Comparison of ENCODE assay signal across 19 mouse cellular contexts in the genomic region with DNA sequence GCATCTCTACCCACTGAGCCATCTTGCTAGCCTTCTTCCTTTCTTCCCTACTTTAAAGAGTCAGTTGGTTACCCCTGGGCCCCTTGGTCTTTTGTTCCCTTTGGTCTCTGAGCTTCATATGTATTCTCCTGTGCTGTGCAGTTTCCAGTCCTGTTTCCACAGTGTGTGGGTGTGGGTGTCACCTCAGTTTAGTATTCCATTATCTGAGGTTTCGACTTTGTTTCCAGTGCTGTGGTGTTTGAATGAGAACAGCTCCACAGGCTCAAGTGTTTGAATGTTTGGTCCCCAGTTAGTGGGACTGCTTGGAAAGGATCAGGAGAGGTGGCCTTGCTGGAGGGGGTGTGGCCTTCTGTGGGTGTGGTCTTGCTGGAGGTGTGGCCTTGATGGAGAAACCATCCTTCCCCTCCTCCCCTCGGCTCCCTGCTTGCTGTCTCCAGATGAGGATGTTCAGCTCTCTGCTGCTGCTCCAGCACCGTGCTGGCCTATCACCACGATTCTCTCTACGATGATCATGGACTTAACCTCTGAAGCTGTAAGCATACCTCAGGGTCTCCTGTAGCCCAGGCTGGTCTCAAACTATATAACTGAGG. TPM values are rescaled to one million over a fixed set of nuclear protein-coding genes. Genes with fewer than 3 reads are reported as not detected.
DNase-seq lines count a peak whose midpoint lies in the region; ATAC-seq lines count a peak whose summit lies in the region.
"Had no signal": no experiment of that assay in that cellular context is flagged by ENCODE, and none has a peak within 500 bp of the region (broad histone marks: within the 10 kb centered on the region; RNA-seq: fewer than 3 reads in every experiment).

No protein-coding gene starts in this region.

- no peak overlapping the region for H3K27ac ChIP-seq in heart, embryonic 10.5 days
- H3K27ac ChIP-seq: hindbrain, embryonic 15.5 days; limb, embryonic 15.5 days; stomach, embryonic 15.5 days had no signal

- peak; percentile 28 for ATAC-seq in CD4-positive, CD25-positive, alpha-beta regulatory T cell, adult 4 months
- peak; percentile 44 for ATAC-seq in activated CD4-positive, CD25-positive, alpha-beta regulatory T cell, adult 4 months
- peak; percentile 33; the same call in 1 of the 2 replicates for ATAC-seq in megakaryocyte, adult 5-6 weeks (ENCODE audit: poor library complexity, severe bottlenecking)
- ATAC-seq: forebrain, postnatal 0 days; lung, postnatal 0 days had no signal

- H3K4me3 ChIP-seq in heart, embryonic 10.5 days: no peak overlapping the region
- H3K4me3 ChIP-seq: hindbrain, embryonic 15.5 days; limb, embryonic 15.5 days; stomach, embryonic 15.5 days had no signal

- no peaks in the 10 kb centered on the region for H3K36me3 ChIP-seq in heart, embryonic 10.5 days
- H3K36me3 ChIP-seq: hindbrain, embryonic 15.5 days; limb, embryonic 15.5 days; stomach, embryonic 15.5 days had no signal

- no peaks in the 10 kb centered on the region for H3K9me3 ChIP-seq in heart, embryonic 10.5 days
- H3K9me3 ChIP-seq: hindbrain, embryonic 15.5 days; limb, embryonic 15.5 days; stomach, embryonic 15.5 days had no signal

- WGBS in heart, embryonic 10.5 days: 77% methylated on average over 5 of the region's 5 CpGs

- DNase-seq in CD4-positive helper T cell, adult 2 months (ENCODE audit: low read depth, low spot score): peak; percentile 78
- no peak for DNase-seq in MN1 (ENCODE audit: low spot score)
- no peak for DNase-seq in heart, embryonic 10.5 days (ENCODE audit: low spot score)
- no peak for DNase-seq in adrenal gland, postnatal 4 days (ENCODE audit: low spot score in 2 of 2)
- DNase-seq: adrenal gland, postnatal 25 days; cerebellum, adult 11-12 months; cerebellum, postnatal 14 days; embryo, embryonic 11 days; forebrain, postnatal 0 days; heart, postnatal 36 days; kidney, adult 11 months; retina, postnatal 1 day had no signal

- peaks cover 6% of the 10 kb centered on the region; the same call in 1 of the 2 replicates for H3K27me3 ChIP-seq in heart, embryonic 10.5 days (ENCODE audit: insufficient read depth, poor library complexity, severe bottlenecking)
- H3K27me3 ChIP-seq: hindbrain, embryonic 15.5 days; limb, embryonic 15.5 days; stomach, embryonic 15.5 days had no signal

- no peaks in the 10 kb centered on the region for H3K4me1 ChIP-seq in heart, embryonic 10.5 days
- H3K4me1 ChIP-seq: hindbrain, embryonic 15.5 days; stomach, embryonic 15.5 days had no signal

RNA-seq across cellular contexts. Expression of a gene that starts 20.4 kb away (rescaled TPM):
- polyA plus RNA-seq in CD4-positive, CD25-positive, alpha-beta regulatory T cell, adult 4 months (2017; shearing (Covaris generic)): 10 to 100 TPM; 18.3 to 20.4 TPM
- polyA plus RNA-seq in activated CD4-positive, CD25-positive, alpha-beta regulatory T cell, adult 4 months (2017; shearing (Covaris generic)): 10 to 100 TPM; 20.6 to 29.5 TPM
- total RNA-seq in megakaryocyte, adult 5-6 weeks (2015): 147 and 166 TPM in 2 replicates
- 63.8 and 71.2 TPM in 2 replicates for total RNA-seq in megakaryocyte, adult 5-6 weeks (2017)
- 0.28 and 0.48 TPM in 2 replicates for polyA plus RNA-seq in heart, embryonic 10.5 days (2016; fragmentation: Nextera tagmentation; extraction: Ambion mirVana)
- total RNA-seq in adrenal gland, postnatal 4 days (2021): 1 to 10 TPM; 3.7 to 6.4 TPM

Comparison
In these comparisons a context has a peak if more than half of its experiments do, and no peak if none do; other contexts are left out.
1. RNA of a gene that starts 20.4 kb away (polyA plus RNA-seq): 20.6 to 29.5 TPM in activated CD4-positive, CD25-positive, alpha-beta regulatory T cell, adult 4 months and 18.3 to 20.4 TPM in CD4-positive, CD25-positive, alpha-beta regulatory T cell, adult 4 months; 0.28 to 0.48 TPM in heart, embryonic 10.5 days; every median in the first group is over 10 times any median in the second.
2. Peak in every context shown above with its lines, with median percentiles within 50 percentile points of each other: ATAC-seq.